ENCODE assay signal across 25 mouse cellular contexts in the genomic region with DNA sequence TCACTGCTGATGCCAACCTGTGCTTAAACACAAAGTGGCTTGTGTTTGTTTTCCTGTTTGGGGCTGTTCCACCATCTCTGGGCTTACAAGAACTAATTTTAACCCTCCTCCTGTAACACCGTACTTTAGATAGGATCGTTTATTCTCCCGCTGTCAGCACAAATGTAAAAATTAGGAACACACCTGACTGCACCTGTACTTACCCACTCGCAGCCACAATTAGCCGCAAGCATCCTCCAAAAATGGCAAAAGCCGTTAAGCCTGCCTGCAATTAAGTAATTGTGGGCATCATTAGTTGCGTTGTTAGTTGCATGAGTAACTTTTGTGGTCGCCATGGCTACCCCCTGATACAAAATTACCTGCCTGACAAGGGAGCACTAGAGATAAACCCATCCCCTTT. TPM values are rescaled to one million over a fixed set of nuclear protein-coding genes. Genes with fewer than 3 reads are reported as not detected.
DNase-seq lines count a peak whose midpoint lies in the region; ATAC-seq and TF ChIP-seq lines count a peak whose summit lies in the region.
"Had no signal": no experiment of that assay in that cellular context is flagged by ENCODE, and none has a peak within 500 bp of the region (broad histone marks: within the 10 kb centered on the region; RNA-seq: fewer than 3 reads in every experiment).

No protein-coding gene starts in this region.

- H3K27ac ChIP-seq in neural tube, embryonic 15.5 days (replicated peaks) = no peak overlapping the region
- H3K27ac ChIP-seq in embryonic fibroblast, embryonic 13.5 days (ENCODE audit: insufficient read depth, low read length) = peak overlapping the region; percentile 80
- no peak overlapping the region for H3K27ac ChIP-seq in layer of hippocampus, adult 2 months
- H3K27ac ChIP-seq: embryonic facial prominence, embryonic 13.5 days; forebrain, embryonic 13.5 days had no signal

- DNase-seq in heart, adult 11 months = peak; percentile 51
- DNase-seq in heart, postnatal 36 days = no peak
- no peak for DNase-seq in neural tube, embryonic 10.5 days (ENCODE audit: extremely low spot score, low spot score)
- no peak for DNase-seq in cerebellum, postnatal 4 days (ENCODE audit: low spot score in 2 of 2)
- no peak for DNase-seq in layer of hippocampus, adult 2 months (ENCODE audit: low spot score in 2 of 2)
- DNase-seq: adrenal gland, adult 8-10 months; adrenal gland, postnatal 36 days; B cell, adult 2 months; cerebellum, adult 11-12 months; cerebellum, adult 2 months; cerebellum, adult 9-10 months; cerebellum, postnatal 10 days; cerebellum, postnatal 25 days; embryo, embryonic 11 days; forebrain, postnatal 0 days had no signal

- no peak for TF ChIP-seq POLR2A in embryonic fibroblast, embryonic 13.5 days (IDR thresholded peaks at IDR 0.05; ENCODE audit: low read depth, low read length)

- 0 out of 2 replicates have a peak, but pooled peaks have one; percentile 41 for ATAC-seq in neural tube, embryonic 15.5 days (ENCODE audit: low FRiP score)
- ATAC-seq: activated CD4-positive, CD25-positive, alpha-beta regulatory T cell, adult 4 months; CD4-positive, CD25-positive, alpha-beta regulatory T cell, adult 4 months; forebrain, embryonic 13.5 days; forebrain, postnatal 0 days had no signal

- H3K27me3 ChIP-seq in neural tube, embryonic 15.5 days (replicated peaks) = no peaks in the 10 kb centered on the region
- H3K27me3 ChIP-seq: CH12.LX; embryonic facial prominence, embryonic 13.5 days; embryonic facial prominence, embryonic 15.5 days; forebrain, embryonic 13.5 days; Patski had no signal

- no peak for TF ChIP-seq CTCF in embryonic fibroblast, embryonic 13.5 days (IDR thresholded peaks at IDR 0.05; ENCODE audit: borderline replicate concordance, insufficient read depth, low read length)
- no peak for TF ChIP-seq CTCF in layer of hippocampus, adult 2 months (conservative IDR thresholded peaks at IDR 0.05)

- no peak overlapping the region for H3K4me3 ChIP-seq in neural tube, embryonic 15.5 days (replicated peaks)
- no peak overlapping the region for H3K4me3 ChIP-seq in embryonic fibroblast, embryonic 13.5 days (ENCODE audit: insufficient read depth, low read length)
- no peak overlapping the region for H3K4me3 ChIP-seq in layer of hippocampus, adult 2 months
- H3K4me3 ChIP-seq: embryonic facial prominence, embryonic 13.5 days; embryonic facial prominence, embryonic 15.5 days; forebrain, embryonic 13.5 days had no signal

- no peak overlapping the region for H3K4me2 ChIP-seq in neural tube, embryonic 15.5 days
- H3K4me2 ChIP-seq: embryonic facial prominence, embryonic 13.5 days; embryonic facial prominence, embryonic 15.5 days; forebrain, embryonic 13.5 days had no signal

- H3K9me3 ChIP-seq in neural tube, embryonic 15.5 days (replicated peaks) = no peaks in the 10 kb centered on the region
- H3K9me3 ChIP-seq: embryonic facial prominence, embryonic 13.5 days; embryonic facial prominence, embryonic 15.5 days; forebrain, embryonic 13.5 days had no signal

- 40% methylated on average over 8 of the region's 8 CpGs for WGBS in neural tube, embryonic 15.5 days

- H3K4me1 ChIP-seq in neural tube, embryonic 15.5 days = peaks cover 8% of the 10 kb centered on the region
- peaks cover 17% of the 10 kb centered on the region for H3K4me1 ChIP-seq in embryonic fibroblast, embryonic 13.5 days (ENCODE audit: control insufficient read depth, insufficient read depth, low read length)
- H3K4me1 ChIP-seq: forebrain, embryonic 13.5 days had no signal

- no peaks in the 10 kb centered on the region for H3K36me3 ChIP-seq in neural tube, embryonic 15.5 days
- H3K36me3 ChIP-seq: embryonic facial prominence, embryonic 13.5 days; embryonic facial prominence, embryonic 15.5 days; G1E had no signal

- intact Hi-C loops in heart, postnatal 36 days (cut with DNase I) = no loop called here

- no peak overlapping the region for H3K9ac ChIP-seq in neural tube, embryonic 15.5 days (replicated peaks)
- H3K9ac ChIP-seq: embryonic facial prominence, embryonic 13.5 days; embryonic facial prominence, embryonic 15.5 days; forebrain, embryonic 13.5 days; forebrain, postnatal 0 days had no signal

RNA-seq across cellular contexts. Expression of a gene that starts 31.4 kb away (rescaled TPM):
- total RNA-seq in heart, postnatal 36 days (2021) = 10 to 100 TPM; 33.4 to 34.3 TPM
- polyA plus RNA-seq in neural tube, embryonic 15.5 days (2015; fragmentation: Nextera tagmentation; extraction: Ambion mirVana) = 10.8 and 15.1 TPM in 2 replicates
- 39.1 and 59.0 TPM in 2 replicates for polyA plus RNA-seq in embryonic fibroblast, embryonic 13.5 days (2011; ENCODE audit: insufficient read length, low read depth, missing spikeins)
- total RNA-seq in layer of hippocampus, adult 2 months (2021) = 10 to 100 TPM; 75.0 to 78.4 TPM
